Mouse (Mus musculus) neutrophil, adult 83 days (primary cell): Measurements from ENCODE around the gene Crls1. TPM values are rescaled to one million over a fixed set of nuclear protein-coding genes. Genes with fewer than 3 reads are reported as not detected.

Source experiments
- total RNA-seq, 2 experiments: library from RNA; stranded (reverse); gene quantifications; one replicate each; pipeline ENCODE4 v1.2.4; 2023

The Crls1 gene
- 1 to 10 TPM; 7.6 to 9.4 TPM for total RNA-seq

GRCm38 (mm10) chr2:132846407-132847358 is at the start of gene Crls1:
Crls1 (plus strand) TSS chr2:132846666.

GRCm38 (mm10) chr2:132815608-132816314 is 30.7 kb upstream of the Crls1 start, which contains the start of the genes Trmt6 and Mcm8:
Trmt6 (minus strand) TSS chr2:132816055.
Mcm8 (plus strand) TSS chr2:132816141.

GRCm38 (mm10) chr2:132880844-132881645 is 34.6 kb downstream of the Crls1 start, which contains the start of gene Lrrn4:
Lrrn4 (minus strand) TSS chr2:132880891.

Other genes with a start within 250 kb of the Crls1 start
- gene Shld1, start 159.7 kb upstream of the Crls1 start, total RNA-seq: 10 to 100 TPM; 12.2 to 13.8 TPM
- not detected for gene Chgb, start 65.4 kb upstream of the Crls1 start, total RNA-seq
- 1 to 10 TPM; 9.3 to 9.7 TPM for gene Trmt6, start 30.6 kb upstream of the Crls1 start, total RNA-seq
- gene Mcm8, start 30.5 kb upstream of the Crls1 start, total RNA-seq: 1 to 10 TPM; 4.0 to 4.5 TPM
- under 1 TPM in 1 of 2 experiments, not detected in 1; 0.09 TPM for gene Lrrn4, start 34.2 kb downstream of the Crls1 start, total RNA-seq
- gene Fermt1, start 99.2 kb downstream of the Crls1 start, total RNA-seq: not detected